Mouse (Mus musculus) spleen, adult 2 months (tissue): Measurements from ENCODE around the gene Myo1d. TPM values are rescaled to one million over a fixed set of nuclear protein-coding genes. Genes with fewer than 3 reads are reported as not detected.

Experiments used
- DNase-seq, 2 experiments: peaks; one replicate each; pipeline versions ENCODE4 v3.0.0 to v3.0.0-alpha.2; 2012 to 2021; ENCODE audit warnings: low spot score in 2 of 2, low read depth in 1 of 2
- H3K27ac ChIP-seq: fragments of 200-500 bp; 2 replicates; pipeline ENCODE4 v1.5.1; 2012; ENCODE audit warnings: low read length, inconsistent platforms; ENCODE audit not compliant: insufficient read depth
- H3K27me3 ChIP-seq: fragments of 200-500 bp; 2 replicates; pipeline ENCODE4 v1.6.1; 2012; ENCODE audit warnings: mild to moderate bottlenecking, moderate library complexity, low read length, inconsistent platforms; ENCODE audit not compliant: control insufficient read depth, insufficient read depth
- H3K36me3 ChIP-seq: fragments of 200-500 bp; 2 replicates; pipeline ENCODE4 v1.6.1; 2012; ENCODE audit warnings: mild to moderate bottlenecking, low read length, inconsistent platforms; ENCODE audit not compliant: control insufficient read depth, insufficient read depth
- H3K4me1 ChIP-seq: fragments of 200-500 bp; 2 replicates; pipeline ENCODE4 v1.6.1; 2011; ENCODE audit warnings: inconsistent platforms; ENCODE audit not compliant: control insufficient read depth, insufficient read depth, insufficient read length
- H3K4me3 ChIP-seq: fragments of 200-500 bp; 2 replicates; pipeline ENCODE4 v1.5.1; 2011; ENCODE audit warnings: mild to moderate bottlenecking, inconsistent platforms; ENCODE audit not compliant: insufficient read depth, insufficient read length; ENCODE audit errors: extremely low read depth
- CTCF ChIP-seq: fragments of 200-500 bp; IDR thresholded peaks from 2 replicates; pipeline ENCODE4 v1.5.1; 2011; ENCODE audit warnings: mild to moderate bottlenecking, inconsistent platforms; ENCODE audit not compliant: insufficient read depth, insufficient read length, insufficient replicate concordance; ENCODE audit errors: extremely low read depth
- POLR2A ChIP-seq: fragments of 200-500 bp; IDR thresholded peaks from 2 replicates; pipeline ENCODE4 v1.6.1; 2011; ENCODE audit warnings: low read depth, low read length, inconsistent platforms
- WGBS: fragments of 180-500 bp; shearing (Covaris S2); methylation state at CpG from one replicate; pipeline ENCODE4 v1.1.7; 2018; 5-methylcytosine and 5-hydroxymethylcytosine counted together
- polyA plus RNA-seq: library from polyadenylated mRNA; depleted of rRNA; stranded (reverse); fragments of >200 nt; gene quantifications from 2 replicates; pipeline ENCODE4 v1.2.3, GENCODE M21; 2012

Myo1d gene
- polyA plus RNA-seq, 1 experiment, result 6.2 TPM

GRCm38 (mm10) chr11:80522852-80523251 is 257.0 kb downstream of the Myo1d start:
- 26% methylated on average over 2 of the region's 2 CpGs for WGBS
- Histone ChIP-seq H3K36me3 (no peaks in the 10 kb centered on the region), H3K27me3 (no peaks in the 10 kb centered on the region), H3K27ac (0 out of 2 replicates have a peak overlapping the region, but pooled peaks have one; percentile 7), H3K4me1 (peaks cover 7% of the 10 kb centered on the region; the same call in 1 of the 2 replicates), H3K4me3 (no peak overlapping the region)
- no peak for DNase-seq
- TF ChIP-seq POLR2A (no peak), CTCF (no peak)

GRCm38 (mm10) chr11:80521148-80521547 is 258.7 kb downstream of the Myo1d start:
- peaks cover 7% of the 10 kb centered on the region; the same call in 1 of the 2 replicates for H3K4me1 ChIP-seq
- WGBS, result 83% methylated on average over 2 of the region's 2 CpGs

GRCm38 (mm10) chr11:80518421-80519367 is 261.1 kb downstream of the Myo1d start:
- H3K36me3 ChIP-seq, result no peaks in the 10 kb centered on the region
- H3K27me3 ChIP-seq, result no peaks in the 10 kb centered on the region
- 80% methylated on average over 9 of the region's 9 CpGs for WGBS
- no peak overlapping the region for H3K27ac ChIP-seq
- H3K4me1 ChIP-seq, result peaks cover 6% of the 10 kb centered on the region; the same call in 1 of the 2 replicates
- H3K4me3 ChIP-seq, result no peak overlapping the region
- TF ChIP-seq CTCF, result no peak
- TF ChIP-seq POLR2A, result no peak
- no peak for DNase-seq

More at GRCm38 (mm10) chr11:80521148-80521547, 258.7 kb downstream of the Myo1d start:
- TF ChIP-seq POLR2A (no peak), CTCF (no peak)
- no peak overlapping the region for H3K4me3 ChIP-seq
- H3K27ac ChIP-seq, result no peak overlapping the region
- no peaks in the 10 kb centered on the region for H3K27me3 ChIP-seq
- H3K36me3 ChIP-seq, result no peaks in the 10 kb centered on the region
- DNase-seq, result no peak

GRCm38 (mm10) chr11:80515895-80516294 is 263.9 kb downstream of the Myo1d start:
- H3K27ac ChIP-seq, result no peak overlapping the region
- no peak for DNase-seq
- H3K4me3 ChIP-seq, result no peak overlapping the region
- no peaks in the 10 kb centered on the region for H3K27me3 ChIP-seq
- WGBS, result 95% methylated on average over 8 of the region's 8 CpGs
- no peaks in the 10 kb centered on the region for H3K36me3 ChIP-seq
- peaks cover 14% of the 10 kb centered on the region for H3K4me1 ChIP-seq
- TF ChIP-seq POLR2A (no peak), CTCF (no peak)

- H3K4me3 ChIP-seq, result no peak overlapping the region
- H3K36me3 ChIP-seq, result no peaks in the 10 kb centered on the region
- no peaks in the 10 kb centered on the region for H3K27me3 ChIP-seq
- WGBS, result 92% methylated on average over 1 of the region's 1 CpGs
- H3K27ac ChIP-seq, result no peak overlapping the region
- peaks cover 16% of the 10 kb centered on the region for H3K4me1 ChIP-seq
- no peak for TF ChIP-seq POLR2A
- no peak for TF ChIP-seq CTCF
- no peak for DNase-seq
Measured at GRCm38 (mm10) chr11:80515346-80515745, 264.5 kb downstream of the Myo1d start.

GRCm38 (mm10) chr11:80513796-80514195 is 266.0 kb downstream of the Myo1d start:
- TF ChIP-seq POLR2A (no peak), CTCF (no peak)
- no peak for DNase-seq
- Histone ChIP-seq H3K27ac (no peak overlapping the region; the same call in 1 of the 2 replicates), H3K27me3 (no peaks in the 10 kb centered on the region), H3K4me3 (no peak overlapping the region), H3K36me3 (no peaks in the 10 kb centered on the region), H3K4me1 (peaks cover 27% of the 10 kb centered on the region)
- 11% methylated on average over 7 of the region's 7 CpGs for WGBS
